Mouse (Mus musculus): ENCODE results near the gene 4930550C14Rik. TPM values are rescaled to one million over a fixed set of nuclear protein-coding genes. Genes with fewer than 3 reads are reported as not detected.

4930550C14Rik gene
- polyA plus RNA-seq, 1 experiment from 2014 or later: 1.2 TPM

- Histone ChIP-seq H3K4me3 (replicated peaks) (peak overlapping the region; percentile 66), H3K27me3 (peaks cover 26% of the 10 kb centered on the region), H3K27ac (no peak overlapping the region; the same call in 1 of the 2 replicates), H3K36me3 (no peaks in the 10 kb centered on the region), H3K4me2 (peak overlapping the region; percentile 77), H3K4me1 (replicated peaks) (peaks cover 12% of the 10 kb centered on the region; the same call in 1 of the 2 replicates), H3K9me3 (replicated peaks) (no peaks in the 10 kb centered on the region), H3K9ac (peak overlapping the region; percentile 72; the same call in 1 of the 2 replicates)
- 24% methylated on average over 8 of the region's 8 CpGs for WGBS (ENCODE audit: insufficient replicate concordance)
- DNase-seq (no peak), ATAC-seq (ENCODE audit: low read depth) (0 out of 2 replicates have a peak, but pooled peaks have one; percentile 22)
Measured at GRCm38 (mm10) chr9:53384873-53385272, 17.3 kb upstream of the 4930550C14Rik start.

DNA sequence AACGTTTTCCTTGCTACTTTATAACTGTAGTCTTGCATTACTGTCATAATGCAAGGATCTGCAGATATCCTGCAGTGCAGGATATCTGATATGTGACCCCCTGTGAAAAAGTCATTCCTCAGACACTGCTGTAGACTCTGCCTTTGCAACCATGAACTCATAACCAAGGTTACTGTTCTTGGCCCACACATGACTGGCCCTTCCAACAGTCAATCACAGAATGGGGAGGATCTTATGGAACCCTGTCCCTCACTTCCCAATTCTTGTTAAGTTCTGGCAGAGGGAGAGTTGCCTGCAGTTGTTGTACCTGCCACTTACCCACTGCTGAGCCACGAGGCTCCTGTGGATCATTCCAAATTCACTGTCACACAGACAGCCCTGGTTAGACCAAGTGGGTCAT lies 14.7 kb upstream of the 4930550C14Rik start:
- DNase-seq: no peak
- no peak overlapping the region for H3K27ac ChIP-seq
- no peak overlapping the region for H3K4me3 ChIP-seq (replicated peaks)
- peaks cover 25% of the 10 kb centered on the region for H3K27me3 ChIP-seq
- WGBS (ENCODE audit: insufficient replicate concordance): 41% methylated on average over 2 of the region's 2 CpGs
- no peak overlapping the region for H3K4me2 ChIP-seq
- ATAC-seq (ENCODE audit: low read depth): no peak
- H3K9me3 ChIP-seq (replicated peaks): no peaks in the 10 kb centered on the region
- H3K9ac ChIP-seq: no peak overlapping the region
- peaks cover 12% of the 10 kb centered on the region; the same call in 1 of the 2 replicates for H3K4me1 ChIP-seq (replicated peaks)
- H3K36me3 ChIP-seq: 0 out of 2 replicates have a peak, but pooled peaks cover 5% of the 10 kb centered on the region

DNA sequence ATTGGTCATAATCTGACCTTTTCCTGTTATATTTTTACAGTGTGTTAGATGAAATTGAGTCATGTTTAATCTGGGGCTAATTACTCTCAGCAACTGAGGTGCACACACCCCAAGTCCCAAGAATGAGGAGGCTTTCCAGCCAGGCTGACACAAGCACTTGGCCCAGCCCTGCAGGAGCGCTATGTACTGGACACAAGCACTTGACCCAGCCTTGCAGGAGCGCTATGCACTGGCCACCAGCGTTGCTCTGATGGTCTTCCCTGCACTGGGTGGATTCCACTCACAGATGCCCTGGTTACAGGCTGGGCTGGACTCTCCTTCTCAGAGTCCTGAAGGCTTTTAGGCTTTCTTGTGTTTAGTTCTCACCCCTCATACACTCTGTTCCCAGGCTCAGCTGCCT lies 13.0 kb upstream of the 4930550C14Rik start:
- Histone ChIP-seq H3K27me3 (peaks cover 12% of the 10 kb centered on the region), H3K4me2 (no peak overlapping the region), H3K9me3 (replicated peaks) (no peaks in the 10 kb centered on the region), H3K4me1 (replicated peaks) (peaks cover 12% of the 10 kb centered on the region; the same call in 1 of the 2 replicates), H3K4me3 (replicated peaks) (no peak overlapping the region), H3K9ac (no peak overlapping the region), H3K27ac (no peak overlapping the region), H3K36me3 (0 out of 2 replicates have a peak, but pooled peaks cover 5% of the 10 kb centered on the region)
- ATAC-seq (ENCODE audit: low read depth): no peak
- DNase-seq: no peak
- 75% methylated on average over 3 of the region's 3 CpGs for WGBS (ENCODE audit: insufficient replicate concordance)

DNA sequence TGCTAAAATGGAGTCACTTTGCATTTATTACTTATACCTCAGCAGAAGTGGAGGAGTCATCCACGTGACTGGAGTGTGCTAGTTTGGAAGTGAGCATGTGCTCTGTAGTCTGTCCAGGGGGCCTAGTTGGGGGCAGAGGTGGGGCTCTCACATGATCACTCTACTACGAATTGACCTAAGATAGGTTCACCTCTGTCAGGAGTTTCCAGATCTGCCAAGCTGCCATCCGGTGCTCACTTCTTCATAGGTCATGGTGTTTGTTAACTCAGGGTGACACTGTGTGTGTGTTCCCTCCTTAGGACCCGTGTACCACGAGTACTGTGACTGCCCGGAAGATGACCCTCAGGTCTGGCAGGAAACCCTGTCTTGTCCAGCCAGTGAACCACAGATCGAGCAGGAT lies 12.0 kb upstream of the 4930550C14Rik start:
- no peak for DNase-seq
- H3K27ac ChIP-seq: no peak overlapping the region
- no peaks in the 10 kb centered on the region for H3K9me3 ChIP-seq (replicated peaks)
- H3K36me3 ChIP-seq: 0 out of 2 replicates have a peak, but pooled peaks cover 5% of the 10 kb centered on the region
- 66% methylated on average over 7 of the region's 7 CpGs for WGBS (ENCODE audit: insufficient replicate concordance)
- ATAC-seq (ENCODE audit: low read depth): no peak
- no peak overlapping the region for H3K4me3 ChIP-seq (replicated peaks)
- H3K27me3 ChIP-seq: 0 out of 2 replicates have a peak, but pooled peaks cover 3% of the 10 kb centered on the region
- peaks cover 1% of the 10 kb centered on the region; the same call in 1 of the 2 replicates for H3K4me1 ChIP-seq (replicated peaks)
- no peak overlapping the region for H3K9ac ChIP-seq
- no peak overlapping the region for H3K4me2 ChIP-seq

GRCm38 (mm10) chr9:53397685-53398387 lies 4.3 kb upstream of the 4930550C14Rik start:
- DNase-seq: no peak
- Histone ChIP-seq H3K27me3 (no peaks in the 10 kb centered on the region), H3K9me3 (replicated peaks) (no peaks in the 10 kb centered on the region), H3K9ac (no peak overlapping the region), H3K27ac (no peak overlapping the region), H3K4me1 (replicated peaks) (peaks cover 2% of the 10 kb centered on the region; the same call in 1 of the 2 replicates), H3K4me3 (replicated peaks) (no peak overlapping the region), H3K36me3 (0 out of 2 replicates have a peak, but pooled peaks cover 4% of the 10 kb centered on the region), H3K4me2 (no peak overlapping the region)
- ATAC-seq (ENCODE audit: low read depth): peak; percentile 31; the same call in 1 of the 2 replicates
- 64% methylated on average over 13 of the region's 13 CpGs for WGBS (ENCODE audit: insufficient replicate concordance)

- 0 out of 2 replicates have a peak, but pooled peaks have one; percentile 23 for ATAC-seq (ENCODE audit: low read depth)
- 7% methylated on average over 5 of the region's 5 CpGs for WGBS (ENCODE audit: insufficient replicate concordance)
- Histone ChIP-seq H3K9ac (no peak overlapping the region), H3K36me3 (0 out of 2 replicates have a peak, but pooled peaks cover 4% of the 10 kb centered on the region), H3K4me2 (no peak overlapping the region), H3K27ac (no peak overlapping the region), H3K4me3 (replicated peaks) (no peak overlapping the region), H3K9me3 (replicated peaks) (no peaks in the 10 kb centered on the region), H3K27me3 (no peaks in the 10 kb centered on the region), H3K4me1 (replicated peaks) (peaks cover 2% of the 10 kb centered on the region; the same call in 1 of the 2 replicates)
- peak; percentile 34 for DNase-seq
Measured at GRCm38 (mm10) chr9:53398388-53398700, 3.8 kb upstream of the 4930550C14Rik start.

DNA sequence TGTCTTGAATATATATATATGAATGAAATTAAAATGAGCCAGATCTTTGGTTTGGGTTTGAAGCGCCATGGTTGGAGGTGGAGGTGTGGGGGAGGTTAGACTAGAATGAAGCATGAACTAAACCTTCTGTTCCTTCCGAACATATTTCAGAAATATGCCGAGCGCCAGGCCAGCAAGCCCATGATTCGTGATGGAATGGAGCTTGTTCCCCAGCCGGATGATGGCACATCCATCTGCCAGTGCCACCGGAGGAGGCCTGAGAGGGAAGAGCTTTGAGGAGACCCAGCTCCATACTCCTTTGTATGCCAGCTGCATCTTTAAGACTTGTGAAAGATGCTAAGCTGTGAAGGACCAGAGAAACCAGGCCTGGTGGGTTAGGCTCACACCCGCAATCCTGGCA lies 2.6 kb upstream of the 4930550C14Rik start:
- DNase-seq: no peak
- 0 out of 2 replicates have a peak, but pooled peaks cover 4% of the 10 kb centered on the region for H3K36me3 ChIP-seq
- ATAC-seq (ENCODE audit: low read depth): no peak
- H3K4me1 ChIP-seq (replicated peaks): peaks cover 2% of the 10 kb centered on the region; the same call in 1 of the 2 replicates
- WGBS (ENCODE audit: insufficient replicate concordance): 74% methylated on average over 8 of the region's 8 CpGs
- H3K27ac ChIP-seq: no peak overlapping the region
- H3K4me2 ChIP-seq: no peak overlapping the region
- no peaks in the 10 kb centered on the region for H3K27me3 ChIP-seq
- no peak overlapping the region for H3K4me3 ChIP-seq (replicated peaks)
- H3K9me3 ChIP-seq (replicated peaks): no peaks in the 10 kb centered on the region
- H3K9ac ChIP-seq: no peak overlapping the region

GRCm38 (mm10) chr9:53400696-53401095 lies 1.4 kb upstream of the 4930550C14Rik start:
- no peak for DNase-seq
- WGBS (ENCODE audit: insufficient replicate concordance): 85% methylated on average over 4 of the region's 4 CpGs
- no peak overlapping the region for H3K9ac ChIP-seq
- no peaks in the 10 kb centered on the region for H3K27me3 ChIP-seq
- no peaks in the 10 kb centered on the region for H3K9me3 ChIP-seq (replicated peaks)
- no peak overlapping the region for H3K4me3 ChIP-seq (replicated peaks)
- peaks cover 9% of the 10 kb centered on the region for H3K4me1 ChIP-seq (replicated peaks)
- ATAC-seq (ENCODE audit: low read depth): no peak
- no peak overlapping the region for H3K4me2 ChIP-seq
- H3K27ac ChIP-seq: no peak overlapping the region
- H3K36me3 ChIP-seq: 0 out of 2 replicates have a peak, but pooled peaks cover 4% of the 10 kb centered on the region

DNA sequence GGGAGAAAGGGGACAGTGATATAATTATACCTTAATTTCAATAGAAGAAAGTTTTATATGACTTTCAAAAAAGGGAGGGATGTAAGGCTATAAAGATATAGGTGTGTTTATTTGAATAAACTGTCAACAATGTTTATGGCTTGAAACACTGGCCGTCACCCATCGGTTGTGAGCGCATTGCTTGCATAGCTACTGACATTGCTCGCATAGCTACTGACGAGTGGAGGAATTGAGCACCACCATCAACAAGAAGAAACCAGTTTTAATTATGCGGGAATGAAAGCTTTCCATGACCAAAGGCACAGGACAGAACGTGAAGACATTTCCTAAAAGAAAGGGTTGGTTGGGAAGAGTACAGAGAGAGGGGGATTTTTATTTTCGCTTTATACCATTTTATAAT lies 979 bp upstream of the 4930550C14Rik start:
- no peak overlapping the region for H3K9ac ChIP-seq
- H3K4me2 ChIP-seq: no peak overlapping the region
- peaks cover 9% of the 10 kb centered on the region for H3K4me1 ChIP-seq (replicated peaks)
- 0 out of 2 replicates have a peak, but pooled peaks cover 4% of the 10 kb centered on the region for H3K36me3 ChIP-seq
- no peak overlapping the region for H3K27ac ChIP-seq
- no peaks in the 10 kb centered on the region for H3K9me3 ChIP-seq (replicated peaks)
- H3K27me3 ChIP-seq: no peaks in the 10 kb centered on the region
- WGBS (ENCODE audit: insufficient replicate concordance): 85% methylated on average over 8 of the region's 8 CpGs
- ATAC-seq (ENCODE audit: low read depth) (no peak), DNase-seq (no peak)
- no peak overlapping the region for H3K4me3 ChIP-seq (replicated peaks)

GRCm38 (mm10) chr9:53402991-53403390 lies 866 bp downstream of the 4930550C14Rik start:
- Histone ChIP-seq H3K4me2 (no peak overlapping the region), H3K27ac (no peak overlapping the region), H3K9me3 (replicated peaks) (no peaks in the 10 kb centered on the region), H3K36me3 (0 out of 2 replicates have a peak, but pooled peaks cover 4% of the 10 kb centered on the region), H3K4me3 (replicated peaks) (no peak overlapping the region), H3K27me3 (no peaks in the 10 kb centered on the region), H3K4me1 (replicated peaks) (peaks cover 9% of the 10 kb centered on the region), H3K9ac (no peak overlapping the region)
- ATAC-seq (ENCODE audit: low read depth): no peak
- no peak for DNase-seq
- 74% methylated on average over 8 of the region's 8 CpGs for WGBS (ENCODE audit: insufficient replicate concordance)

GRCm38 (mm10) chr9:53404050-53404752 lies 2.1 kb downstream of the 4930550C14Rik start:
- ATAC-seq (ENCODE audit: low read depth) (no peak), DNase-seq (no peak)

More at GRCm38 (mm10) chr9:53404050-53404752, 2.1 kb downstream of the 4930550C14Rik start:
- Histone ChIP-seq H3K27ac (no peak overlapping the region), H3K4me3 (replicated peaks) (no peak overlapping the region), H3K36me3 (0 out of 2 replicates have a peak, but pooled peaks cover 4% of the 10 kb centered on the region), H3K9ac (no peak overlapping the region), H3K4me1 (replicated peaks) (peaks cover 14% of the 10 kb centered on the region), H3K4me2 (no peak overlapping the region), H3K9me3 (replicated peaks) (no peaks in the 10 kb centered on the region), H3K27me3 (no peaks in the 10 kb centered on the region)
- WGBS (ENCODE audit: insufficient replicate concordance): 73% methylated on average over 6 of the region's 6 CpGs

All from liver, embryonic 13.5 days (tissue).